Mouse (Mus musculus) C2C12 (cell line): ENCODE measurements around the gene Sh3pxd2a. TPM values are rescaled to one million over a fixed set of nuclear protein-coding genes. Genes with fewer than 3 reads are reported as not detected.

Experiments
- H3K27me3 ChIP-seq: one replicate; pipeline ENCODE4 v1.6.1; 2011; ENCODE audit not compliant: control insufficient read depth, insufficient read depth, insufficient read length
- H3K36me3 ChIP-seq: one replicate; pipeline ENCODE4 v1.6.1; 2011; ENCODE audit not compliant: control insufficient read depth, insufficient read depth
- H3K4me3 ChIP-seq: one replicate; pipeline ENCODE4 v1.5.1; 2011; ENCODE audit warnings: mild to moderate bottlenecking, control low read depth; ENCODE audit not compliant: poor library complexity, insufficient read depth, severe bottlenecking
- H3K79me2 ChIP-seq: one replicate; pipeline ENCODE4 v1.6.1; 2011; ENCODE audit not compliant: control insufficient read depth, insufficient read depth
- H3K79me3 ChIP-seq: one replicate; pipeline ENCODE4 v1.6.1; 2011; ENCODE audit warnings: low read depth, control low read depth
- H3ac ChIP-seq: one replicate; pipeline ENCODE3; 2011; ENCODE audit warnings: low read depth; ENCODE audit not compliant: control insufficient read depth, insufficient read length
- CEBPB ChIP-seq: IDR thresholded peaks from one replicate; pipeline ENCODE4 v1.6.1; 2011; ENCODE audit warnings: low read depth, mild to moderate bottlenecking, control low read depth, moderate library complexity
- CTCF ChIP-seq: IDR thresholded peaks from one replicate; pipeline ENCODE4 v1.5.1; 2011; ENCODE audit not compliant: control insufficient read depth, insufficient read depth, insufficient read length
- FOSL1 ChIP-seq: IDR thresholded peaks from one replicate; pipeline ENCODE4 v1.8.0; 2011; ENCODE audit warnings: mild to moderate bottlenecking, low read length; ENCODE audit not compliant: poor library complexity, insufficient read depth, severe bottlenecking
- MAX ChIP-seq: IDR thresholded peaks from one replicate; pipeline ENCODE4 v1.6.1; 2011; ENCODE audit warnings: mild to moderate bottlenecking, control low read depth
- MYOD1 ChIP-seq: IDR thresholded peaks from one replicate; pipeline ENCODE4 v1.6.1; 2011; ENCODE audit warnings: low read depth; ENCODE audit not compliant: control insufficient read depth, insufficient read length
- MYOG ChIP-seq: IDR thresholded peaks from one replicate; pipeline ENCODE4 v1.6.1; 2011; ENCODE audit not compliant: control insufficient read depth, insufficient read length; ENCODE audit errors: extremely low read depth
- USF1 ChIP-seq: IDR thresholded peaks from one replicate; pipeline ENCODE4 v1.6.1; 2011; ENCODE audit warnings: low read depth, mild to moderate bottlenecking, control low read depth, moderate library complexity
- polyA plus RNA-seq: library from polyadenylated mRNA; unstranded; fragments of >200 nt; fragmentation: generic; extraction: Trizol; gene quantifications from one replicate; pipeline ENCODE4 v1.2.1, GENCODE M21; 2012; ENCODE audit warnings: missing spikeins

The Sh3pxd2a gene
- polyA plus RNA-seq, 1 experiment = 22.2 TPM

DNA sequence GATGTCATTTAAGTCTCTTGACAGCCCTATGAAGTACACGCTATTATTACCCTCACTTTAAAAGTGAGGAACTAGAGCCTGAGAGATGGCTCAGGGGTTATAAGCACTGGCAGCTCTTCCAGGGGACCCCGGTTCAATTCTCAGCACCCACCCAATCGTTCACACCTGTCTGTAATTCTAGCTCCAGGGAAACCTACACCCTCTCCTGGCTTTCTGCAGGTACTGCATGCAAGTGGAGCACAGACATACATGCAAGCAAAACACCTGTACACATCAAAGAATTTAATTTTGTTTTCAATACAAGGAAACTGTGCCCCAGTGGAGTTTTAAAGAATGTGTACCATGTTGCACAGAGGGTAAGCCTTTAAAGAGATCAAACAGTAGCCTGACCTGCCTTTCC lies 2.4 kb downstream of the Sh3pxd2a start:
- Histone ChIP-seq H3K27me3 (no peaks in the 10 kb centered on the region), H3K79me3 (peaks cover 10% of the 10 kb centered on the region), H3K79me2 (peaks cover 38% of the 10 kb centered on the region), H3K36me3 (no peaks in the 10 kb centered on the region), H3ac (no peak overlapping the region), H3K4me3 (no peak overlapping the region)
- no peak for TF ChIP-seq FOSL1
- TF ChIP-seq CEBPB = no peak
- no peak for TF ChIP-seq MAX
- no peak for TF ChIP-seq MYOD1
- TF ChIP-seq CTCF = no peak
- no peak for TF ChIP-seq USF1
- no peak for TF ChIP-seq MYOG

DNA sequence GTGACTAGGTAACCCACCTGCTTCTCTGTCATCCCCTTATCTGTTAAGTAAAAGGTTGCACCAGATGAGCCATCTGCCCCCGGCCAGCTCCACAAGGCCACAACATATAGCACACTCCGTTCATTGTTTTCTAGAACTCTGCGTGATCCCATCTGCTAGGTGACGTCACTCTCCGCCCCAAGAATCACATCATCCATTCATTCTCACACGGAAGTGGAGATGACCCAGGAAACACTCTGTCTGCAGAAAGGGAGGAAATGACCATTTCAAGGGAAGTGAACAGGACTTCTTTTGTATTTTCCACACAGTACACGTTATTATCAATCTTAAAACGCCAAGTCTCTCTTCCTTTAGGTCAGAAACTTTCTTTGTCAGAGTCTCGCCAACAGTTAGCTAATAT lies 2.8 kb downstream of the Sh3pxd2a start:
- Histone ChIP-seq H3ac (no peak overlapping the region), H3K79me3 (peaks cover 11% of the 10 kb centered on the region), H3K79me2 (peaks cover 42% of the 10 kb centered on the region), H3K4me3 (no peak overlapping the region), H3K36me3 (no peaks in the 10 kb centered on the region), H3K27me3 (no peaks in the 10 kb centered on the region)
- TF ChIP-seq MAX = no peak
- no peak for TF ChIP-seq USF1
- no peak for TF ChIP-seq MYOG
- TF ChIP-seq CTCF = no peak
- no peak for TF ChIP-seq CEBPB
- TF ChIP-seq FOSL1 = no peak
- no peak for TF ChIP-seq MYOD1

DNA sequence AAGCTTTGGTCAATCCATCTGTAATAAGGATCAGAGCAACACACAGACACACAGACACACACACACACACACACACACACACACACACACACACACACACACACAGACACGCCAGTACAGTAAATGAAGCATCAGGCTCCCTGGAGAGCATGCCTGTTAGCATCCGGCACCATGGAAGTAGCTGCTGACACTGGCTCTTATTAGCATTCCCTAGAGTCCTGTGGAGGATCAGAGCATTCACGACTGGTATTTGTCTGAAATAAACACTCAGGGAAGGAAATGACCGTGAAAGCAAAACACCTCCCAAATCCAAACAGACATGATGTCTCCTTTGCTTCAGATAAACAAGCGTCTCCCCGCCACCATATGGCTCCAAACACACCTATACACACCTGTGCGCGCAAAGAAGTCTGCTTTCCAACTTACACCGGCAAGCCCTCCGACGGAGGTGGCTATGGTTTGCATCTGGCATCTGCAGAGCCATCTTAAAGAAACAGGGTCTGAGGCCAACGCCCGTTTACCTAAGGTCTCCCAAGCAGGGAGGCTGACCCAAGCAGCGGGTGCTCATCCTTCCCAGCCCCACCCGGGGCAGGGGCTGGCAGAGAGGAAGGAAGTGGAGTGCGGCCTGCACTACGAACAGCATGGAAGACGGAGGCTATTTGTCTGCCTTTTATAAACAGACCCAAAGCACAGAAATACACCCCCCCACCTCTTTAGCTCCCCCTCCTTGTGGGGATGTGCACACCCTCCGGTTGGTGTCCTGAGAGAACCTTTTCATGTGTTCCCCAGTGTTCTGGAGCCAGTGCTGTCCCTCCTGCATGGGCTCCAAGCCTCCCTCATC lies 3.9 kb downstream of the Sh3pxd2a start:
- H3K27me3 ChIP-seq = no peaks in the 10 kb centered on the region
- peaks cover 45% of the 10 kb centered on the region for H3K79me2 ChIP-seq
- H3ac ChIP-seq = no peak overlapping the region
- H3K79me3 ChIP-seq = peaks cover 16% of the 10 kb centered on the region
- H3K36me3 ChIP-seq = no peaks in the 10 kb centered on the region
- H3K4me3 ChIP-seq = no peak overlapping the region
- TF ChIP-seq MYOD1 (no peak), CTCF (no peak), CEBPB (no peak), FOSL1 (no peak), MAX (no peak), USF1 (no peak), MYOG (no peak)

DNA sequence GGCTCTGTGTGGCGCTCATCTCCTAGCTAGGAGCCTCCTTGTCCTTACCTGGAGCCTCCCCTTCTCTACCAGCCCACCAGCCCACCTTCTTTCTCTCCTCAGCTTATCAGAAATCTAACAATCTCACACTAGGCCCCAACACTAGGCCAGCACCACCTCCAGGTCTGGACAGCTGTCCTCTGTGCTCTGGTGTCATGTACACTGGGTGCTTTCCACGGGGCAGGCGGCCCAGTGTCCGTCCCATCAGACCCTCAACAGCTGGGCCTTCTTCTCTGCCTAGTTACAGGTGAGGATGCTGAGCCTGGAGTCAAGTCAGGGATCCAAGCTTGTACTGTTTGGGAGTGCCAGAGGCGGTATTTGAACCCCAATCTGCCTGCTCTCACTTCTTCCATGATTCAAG lies 5.0 kb downstream of the Sh3pxd2a start:
- H3ac ChIP-seq = peak overlapping the region; percentile 40
- TF ChIP-seq CEBPB = no peak
- no peak for TF ChIP-seq USF1
- no peak for TF ChIP-seq MYOG
- TF ChIP-seq MAX = no peak
- peak; percentile 38 for TF ChIP-seq MYOD1
- no peak for TF ChIP-seq FOSL1
- no peak for TF ChIP-seq CTCF
- peaks cover 47% of the 10 kb centered on the region for H3K79me2 ChIP-seq
- no peak overlapping the region for H3K4me3 ChIP-seq
- H3K36me3 ChIP-seq = no peaks in the 10 kb centered on the region
- H3K79me3 ChIP-seq = peaks cover 19% of the 10 kb centered on the region
- H3K27me3 ChIP-seq = no peaks in the 10 kb centered on the region

DNA sequence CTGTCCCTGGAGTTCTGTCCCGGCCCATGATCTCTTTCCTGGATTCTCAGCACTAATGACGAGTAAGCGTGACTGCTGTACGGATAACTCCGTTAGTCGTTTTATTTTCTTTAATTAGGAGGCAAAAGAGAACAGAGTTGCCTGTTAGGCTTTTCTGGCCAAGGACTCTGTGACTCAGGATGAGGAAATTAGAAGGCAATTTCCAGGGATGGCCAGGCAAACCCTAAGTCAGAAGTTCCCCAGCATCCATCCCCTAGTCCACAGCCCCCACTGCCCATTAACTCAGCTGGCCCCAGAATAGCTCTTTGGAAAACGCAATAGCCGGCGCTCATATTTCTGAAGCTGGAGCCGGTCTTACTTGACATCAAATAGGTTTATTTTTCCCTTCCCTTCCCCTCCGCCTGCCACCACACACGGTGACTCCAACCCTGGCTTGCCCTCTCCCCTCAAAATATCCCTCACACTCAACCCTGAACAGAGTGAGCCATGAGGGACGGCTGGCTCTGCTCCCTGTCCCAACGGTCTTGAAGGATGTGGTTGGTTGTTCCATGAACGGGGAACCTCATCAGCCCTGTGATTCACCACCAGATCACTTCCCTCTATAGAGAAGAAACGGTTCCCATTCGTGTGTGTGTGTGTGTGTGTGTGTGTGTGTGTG lies 5.6 kb downstream of the Sh3pxd2a start:
- Histone ChIP-seq H3K27me3 (no peaks in the 10 kb centered on the region), H3K36me3 (no peaks in the 10 kb centered on the region), H3K4me3 (no peak overlapping the region), H3K79me2 (peaks cover 53% of the 10 kb centered on the region), H3K79me3 (peaks cover 19% of the 10 kb centered on the region), H3ac (peak overlapping the region; percentile 49)
- TF ChIP-seq CTCF (no peak), USF1 (no peak), MAX (peak; percentile 57), MYOG (no peak), FOSL1 (peak; percentile 64)
